Mouse (Mus musculus): ENCODE data around the gene Ano6. TPM values are rescaled to one million over a fixed set of nuclear protein-coding genes. Genes with fewer than 3 reads are reported as not detected.

Ano6 gene
- polyA plus RNA-seq, 1 experiment = 63.1 TPM

GRCm38 (mm10) chr15:95793748-95794491 lies 3.3 kb downstream of the Ano6 start:
- TF ChIP-seq CTCF (IDR thresholded peaks at IDR 0.05; ENCODE audit: insufficient read depth, low read length) (no peak), POLR2A (IDR thresholded peaks at IDR 0.05; ENCODE audit: borderline replicate concordance, extremely low read depth, low read depth, low read length) (no peak)
- Histone ChIP-seq H3K4me1 (ENCODE audit: control insufficient read depth, insufficient read depth, low read length) (peaks cover 21% of the 10 kb centered on the region), H3K4me3 (replicated peaks; ENCODE audit: extremely low read depth, low read depth, low read length) (no peak overlapping the region)
- WGBS = 72% methylated on average over 9 of the region's 9 CpGs
- no peak for DNase-seq

DNA sequence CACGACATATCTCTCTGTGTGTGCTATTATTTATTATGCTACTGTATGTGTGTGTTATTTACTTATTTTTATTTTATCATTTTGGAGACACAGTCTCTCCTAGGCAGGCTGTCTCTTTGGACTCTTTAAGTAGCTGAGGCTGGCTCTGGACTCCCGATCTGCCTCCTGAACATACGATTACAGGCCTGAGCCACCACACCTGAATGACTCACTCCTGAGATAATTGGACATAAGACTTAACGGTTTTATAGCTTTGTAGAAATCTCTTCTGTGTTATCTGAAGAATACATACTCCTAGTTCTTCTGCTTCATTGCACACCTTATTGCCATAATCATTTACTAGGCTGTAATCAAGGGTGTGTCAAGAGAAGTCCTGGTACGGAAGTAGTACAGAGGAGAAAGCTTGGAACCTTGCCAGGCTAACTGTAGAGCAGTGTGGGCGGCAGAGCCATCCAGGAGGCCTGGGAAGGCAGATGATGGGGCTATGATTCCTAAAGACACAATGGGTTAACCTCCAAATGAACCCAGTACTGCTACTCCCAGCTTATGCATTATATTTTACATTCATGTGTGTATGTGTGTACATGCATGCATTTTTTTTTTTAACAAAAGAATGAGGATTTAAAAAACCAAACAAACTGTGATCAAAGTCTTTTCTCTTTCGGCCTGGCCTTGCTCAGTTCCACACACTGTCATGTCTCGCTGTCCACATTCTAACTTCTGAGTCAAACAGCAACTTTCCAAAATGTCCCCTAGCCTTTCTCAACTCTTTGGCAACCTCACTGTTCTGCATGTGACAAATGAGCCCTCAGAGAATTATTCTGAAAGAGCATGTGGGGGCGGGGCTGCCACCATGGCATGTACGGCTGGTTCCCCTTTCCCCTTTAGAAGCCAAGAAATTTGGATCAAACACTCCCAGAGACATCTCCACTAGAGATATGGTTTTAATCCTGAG lies 4.2 kb downstream of the Ano6 start:
- 41% methylated on average over 10 of the region's 10 CpGs for WGBS
- H3K4me1 ChIP-seq (ENCODE audit: control insufficient read depth, insufficient read depth, low read length) = peaks cover 21% of the 10 kb centered on the region
- no peak for DNase-seq

GRCm38 (mm10) chr15:95796062-95796461 lies 5.4 kb downstream of the Ano6 start:
- DNase-seq = no peak
- WGBS = 58% methylated on average over 5 of the region's 5 CpGs
- TF ChIP-seq POLR2A (IDR thresholded peaks at IDR 0.05; ENCODE audit: borderline replicate concordance, extremely low read depth, low read depth, low read length) (no peak), CTCF (IDR thresholded peaks at IDR 0.05; ENCODE audit: insufficient read depth, low read length) (no peak)
- peaks cover 21% of the 10 kb centered on the region for H3K4me1 ChIP-seq (ENCODE audit: control insufficient read depth, insufficient read depth, low read length)
- H3K4me3 ChIP-seq (replicated peaks; ENCODE audit: extremely low read depth, low read depth, low read length) = no peak overlapping the region

More for the DNA sequence above, 4.2 kb downstream of the Ano6 start:
- no peak for TF ChIP-seq POLR2A (IDR thresholded peaks at IDR 0.05; ENCODE audit: borderline replicate concordance, extremely low read depth, low read depth, low read length)
- TF ChIP-seq CTCF (IDR thresholded peaks at IDR 0.05; ENCODE audit: insufficient read depth, low read length) = no peak
- H3K4me3 ChIP-seq (replicated peaks; ENCODE audit: extremely low read depth, low read depth, low read length) = no peak overlapping the region

GRCm38 (mm10) chr15:95797144-95797983 lies 6.7 kb downstream of the Ano6 start:
- Histone ChIP-seq H3K4me1 (ENCODE audit: control insufficient read depth, insufficient read depth, low read length) (peaks cover 19% of the 10 kb centered on the region), H3K4me3 (replicated peaks; ENCODE audit: extremely low read depth, low read depth, low read length) (no peak overlapping the region)
- 46% methylated on average over 9 of the region's 9 CpGs for WGBS
- DNase-seq = no peak
- no peak for TF ChIP-seq CTCF (IDR thresholded peaks at IDR 0.05; ENCODE audit: insufficient read depth, low read length)
- no peak for TF ChIP-seq POLR2A (IDR thresholded peaks at IDR 0.05; ENCODE audit: borderline replicate concordance, extremely low read depth, low read depth, low read length)

DNA sequence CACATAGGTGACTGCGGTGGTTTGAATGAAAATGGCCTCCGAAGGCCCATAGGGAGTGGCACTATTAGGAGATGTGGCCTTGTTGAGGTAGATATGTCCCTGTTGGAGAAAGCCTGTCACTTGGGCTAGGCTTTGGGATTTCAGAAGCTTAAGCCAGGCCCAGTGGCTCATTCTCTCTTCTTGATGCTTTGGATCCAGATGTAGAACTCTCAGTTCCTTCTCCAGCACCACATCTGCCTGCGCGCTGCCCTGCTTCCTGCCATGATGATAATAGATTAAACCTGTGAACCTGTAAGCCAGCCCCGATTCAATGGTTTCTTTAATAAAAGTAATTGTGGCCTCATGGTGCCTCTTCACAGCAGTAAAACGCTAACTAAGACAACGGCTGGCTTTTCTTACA lies 7.6 kb downstream of the Ano6 start:
- Histone ChIP-seq H3K4me1 (ENCODE audit: control insufficient read depth, insufficient read depth, low read length) (peaks cover 26% of the 10 kb centered on the region), H3K4me3 (replicated peaks; ENCODE audit: extremely low read depth, low read depth, low read length) (no peak overlapping the region)
- DNase-seq = no peak
- TF ChIP-seq CTCF (IDR thresholded peaks at IDR 0.05; ENCODE audit: insufficient read depth, low read length) = no peak
- WGBS = 95% methylated on average over 7 of the region's 7 CpGs

DNA sequence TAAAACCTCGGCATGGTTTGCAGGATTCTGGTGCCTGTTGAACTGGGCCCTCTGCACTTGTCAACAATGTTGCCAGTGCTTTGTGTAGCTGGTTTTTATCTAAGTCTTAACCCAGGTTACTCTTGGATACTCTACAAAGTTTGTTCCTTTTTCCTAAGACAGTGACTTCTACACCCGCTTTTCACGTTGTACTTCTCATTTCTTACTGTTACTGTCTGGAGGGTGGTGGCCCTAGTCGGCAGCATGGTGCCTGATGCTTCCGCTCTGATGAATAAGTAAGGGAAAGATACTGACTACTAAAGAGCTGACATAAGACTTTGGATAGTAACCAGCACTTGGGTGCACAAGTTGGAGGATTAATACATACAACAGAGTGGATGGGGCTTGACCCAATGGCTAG lies 9.0 kb downstream of the Ano6 start:
- TF ChIP-seq POLR2A (IDR thresholded peaks at IDR 0.05; ENCODE audit: borderline replicate concordance, extremely low read depth, low read depth, low read length) (no peak), CTCF (IDR thresholded peaks at IDR 0.05; ENCODE audit: insufficient read depth, low read length) (no peak)
- H3K4me1 ChIP-seq (ENCODE audit: control insufficient read depth, insufficient read depth, low read length) = peaks cover 23% of the 10 kb centered on the region

GRCm38 (mm10) chr15:95800051-95800450 lies 9.4 kb downstream of the Ano6 start:
- H3K4me3 ChIP-seq (replicated peaks; ENCODE audit: extremely low read depth, low read depth, low read length) = no peak overlapping the region
- peaks cover 24% of the 10 kb centered on the region for H3K4me1 ChIP-seq (ENCODE audit: control insufficient read depth, insufficient read depth, low read length)
- no peak for DNase-seq
- TF ChIP-seq POLR2A (IDR thresholded peaks at IDR 0.05; ENCODE audit: borderline replicate concordance, extremely low read depth, low read depth, low read length) (no peak), CTCF (IDR thresholded peaks at IDR 0.05; ENCODE audit: insufficient read depth, low read length) (no peak)

More for the DNA sequence above, 9.0 kb downstream of the Ano6 start:
- WGBS = 88% methylated on average over 5 of the region's 5 CpGs
- DNase-seq = no peak
- no peak overlapping the region for H3K4me3 ChIP-seq (replicated peaks; ENCODE audit: extremely low read depth, low read depth, low read length)

GRCm38 (mm10) chr15:95801261-95801979 lies 10.8 kb downstream of the Ano6 start:
- peaks cover 24% of the 10 kb centered on the region for H3K4me1 ChIP-seq (ENCODE audit: control insufficient read depth, insufficient read depth, low read length)
- no peak for TF ChIP-seq CTCF (IDR thresholded peaks at IDR 0.05; ENCODE audit: insufficient read depth, low read length)
- no peak for TF ChIP-seq POLR2A (IDR thresholded peaks at IDR 0.05; ENCODE audit: borderline replicate concordance, extremely low read depth, low read depth, low read length)
- 65% methylated on average over 21 of the region's 21 CpGs for WGBS
- DNase-seq = no peak
- H3K4me3 ChIP-seq (replicated peaks; ENCODE audit: extremely low read depth, low read depth, low read length) = no peak overlapping the region
